Mouse (Mus musculus) macrophage (primary cell): Measurements from ENCODE around the gene Tm9sf2. TPM values are rescaled to one million over a fixed set of nuclear protein-coding genes. Genes with fewer than 3 reads are reported as not detected.
"Not testable (repeated sequence)": the region's sequence is repeated elsewhere in the genome, so short reads cannot be mapped to it uniquely, and the experiment has no call there.

Experiments used
- H3K27ac ChIP-seq: fragments of 350-480 bp; formaldehyde crosslinking; 2 replicates; pipeline ENCODE4 v1.9.0; 2021
- H3K36me3 ChIP-seq: fragments of 350-480 bp; formaldehyde crosslinking; 2 replicates; pipeline ENCODE4 v1.9.0; 2021; ENCODE audit errors: inconsistent target
- H3K4me3 ChIP-seq: fragments of 350-480 bp; formaldehyde crosslinking; 2 replicates; pipeline ENCODE4 v1.9.0; 2021; ENCODE audit errors: inconsistent target
- H3K79me2 ChIP-seq: fragments of 350-480 bp; formaldehyde crosslinking; 2 replicates; pipeline ENCODE4 v1.9.0; 2021; ENCODE audit errors: inconsistent target
- WGBS: methylation state at CpG from one replicate; pipeline ENCODE4 v1.1.7; 2026; ENCODE audit warnings: inconsistent platforms; ENCODE audit not compliant: missing documents; 5-methylcytosine and 5-hydroxymethylcytosine counted together
- polyA plus RNA-seq: library from polyadenylated mRNA; stranded (reverse); fragments of 250-400 nt; gene quantifications from 3 replicates; pipeline ENCODE4 v1.2.4, GENCODE M21; 2018; ENCODE audit warnings: inconsistent platforms

Tm9sf2 gene
- polyA plus RNA-seq, 1 experiment from 2014 or later = 98.5 TPM

DNA sequence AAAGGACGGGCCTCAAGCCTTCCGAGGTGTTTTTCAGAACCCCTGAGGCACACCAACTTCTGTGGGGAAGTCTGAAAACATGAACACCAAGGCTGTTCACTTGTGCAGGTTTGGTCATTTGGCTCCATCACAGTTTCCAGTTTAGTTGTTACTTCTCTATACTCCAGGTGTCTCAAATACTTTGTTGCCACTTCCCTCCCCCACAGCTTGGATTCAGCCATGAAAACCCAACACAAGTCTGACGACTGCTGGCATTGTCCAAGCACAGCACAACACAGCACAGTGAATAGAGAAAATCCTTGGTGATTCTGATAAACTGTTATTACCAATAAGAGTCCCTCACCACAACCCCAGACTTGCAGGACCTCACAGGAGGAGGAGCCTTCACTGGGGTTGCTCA lies 29.8 kb upstream of the Tm9sf2 start:
- no peaks in the 10 kb centered on the region for H3K79me2 ChIP-seq
- H3K36me3 ChIP-seq = no peaks in the 10 kb centered on the region
- H3K27ac ChIP-seq = no peak overlapping the region
- 79% methylated on average over 3 of the region's 3 CpGs for WGBS
- H3K4me3 ChIP-seq = no peak overlapping the region

DNA sequence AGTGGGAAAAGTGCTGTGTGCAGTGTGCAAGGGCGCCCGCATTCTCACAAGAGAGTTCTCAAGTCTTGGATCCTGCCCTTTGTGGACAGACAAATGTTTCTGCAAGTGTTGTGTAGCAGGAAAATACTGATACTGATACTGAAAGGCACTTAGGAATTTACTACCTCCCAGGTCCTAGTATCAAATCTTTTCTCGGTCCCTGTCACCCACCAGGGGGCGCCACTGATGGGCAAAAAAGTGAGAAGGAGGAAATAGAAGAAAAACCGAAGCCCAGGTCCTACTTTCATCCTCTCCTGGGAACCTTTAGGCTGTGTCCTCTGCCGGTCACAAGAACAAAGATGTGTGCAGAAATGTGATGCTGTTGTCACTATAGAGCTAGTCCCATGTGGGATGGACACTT lies 27.4 kb upstream of the Tm9sf2 start:
- Histone ChIP-seq H3K79me2 (no peaks in the 10 kb centered on the region), H3K27ac (no peak overlapping the region)
- 40% methylated on average over 6 of the region's 6 CpGs for WGBS

DNA sequence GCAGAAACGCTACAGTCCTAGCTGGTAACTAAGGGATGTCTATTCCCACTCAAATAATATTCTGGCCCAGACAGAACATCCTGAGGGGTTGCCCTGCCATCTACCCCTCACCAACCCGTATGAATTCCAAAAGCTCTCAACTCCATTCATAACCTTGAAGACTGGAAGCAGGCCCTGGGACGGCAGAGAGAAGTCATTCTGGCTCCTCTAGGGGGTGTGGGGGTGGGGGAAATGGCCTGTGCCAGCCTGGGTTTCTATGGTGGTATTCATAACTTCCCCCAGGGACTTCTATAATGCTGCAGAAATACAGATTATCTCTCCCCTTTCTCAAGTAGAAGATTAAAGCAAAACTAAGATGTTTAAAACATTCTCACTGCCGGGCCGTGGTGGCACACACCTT lies 26.9 kb upstream of the Tm9sf2 start:
- WGBS = 76% methylated on average over 5 of the region's 5 CpGs
- H3K79me2 ChIP-seq = no peaks in the 10 kb centered on the region
- no peak overlapping the region for H3K27ac ChIP-seq
- no peak overlapping the region for H3K4me3 ChIP-seq
- H3K36me3 ChIP-seq = no peaks in the 10 kb centered on the region

More for the DNA sequence above, 27.4 kb upstream of the Tm9sf2 start:
- Histone ChIP-seq H3K36me3 (no peaks in the 10 kb centered on the region), H3K4me3 (no peak overlapping the region)

DNA sequence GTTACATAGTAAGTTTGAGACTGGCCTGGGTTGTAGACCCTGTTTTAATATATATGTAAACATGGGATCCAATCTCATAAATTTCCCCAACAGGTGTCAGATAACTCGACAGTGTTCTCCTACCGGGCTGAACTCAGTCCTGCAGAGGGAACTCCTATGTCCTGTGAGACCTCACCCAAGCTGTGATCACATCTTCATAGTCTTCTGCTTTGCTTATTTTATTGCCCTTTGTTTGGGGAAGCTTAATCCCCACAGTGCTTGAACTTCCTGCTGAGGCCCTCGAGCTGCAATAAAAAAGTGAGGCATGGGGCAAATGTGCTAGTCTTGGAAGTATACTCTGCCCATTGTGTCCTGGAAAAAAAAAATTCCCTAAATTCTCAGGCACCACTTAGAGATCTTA lies 25.5 kb upstream of the Tm9sf2 start:
- no peaks in the 10 kb centered on the region for H3K79me2 ChIP-seq
- 38% methylated on average over 3 of the region's 3 CpGs for WGBS
- no peak overlapping the region for H3K4me3 ChIP-seq
- no peak overlapping the region for H3K27ac ChIP-seq
- H3K36me3 ChIP-seq = no peaks in the 10 kb centered on the region

DNA sequence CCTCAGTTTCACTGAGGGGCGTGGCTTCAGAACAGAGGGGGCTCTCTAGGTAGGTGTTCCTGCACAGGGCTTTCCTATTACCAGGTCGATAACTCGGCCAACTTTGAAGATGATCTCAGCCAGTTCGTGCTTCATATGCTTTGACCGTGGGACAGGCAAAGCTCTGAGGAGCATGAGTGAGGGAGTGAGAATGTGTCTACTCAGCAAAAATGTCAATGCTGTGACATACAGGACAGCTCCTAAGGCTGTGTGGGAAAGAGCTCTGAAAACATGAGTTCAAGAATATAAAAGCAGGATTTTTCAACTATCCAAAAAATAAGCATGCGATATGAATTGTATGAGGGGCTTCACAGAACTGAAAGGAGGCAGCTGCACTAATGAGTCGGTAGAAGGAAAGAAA lies 23.3 kb upstream of the Tm9sf2 start:
- 89% methylated on average over 7 of the region's 7 CpGs for WGBS

DNA sequence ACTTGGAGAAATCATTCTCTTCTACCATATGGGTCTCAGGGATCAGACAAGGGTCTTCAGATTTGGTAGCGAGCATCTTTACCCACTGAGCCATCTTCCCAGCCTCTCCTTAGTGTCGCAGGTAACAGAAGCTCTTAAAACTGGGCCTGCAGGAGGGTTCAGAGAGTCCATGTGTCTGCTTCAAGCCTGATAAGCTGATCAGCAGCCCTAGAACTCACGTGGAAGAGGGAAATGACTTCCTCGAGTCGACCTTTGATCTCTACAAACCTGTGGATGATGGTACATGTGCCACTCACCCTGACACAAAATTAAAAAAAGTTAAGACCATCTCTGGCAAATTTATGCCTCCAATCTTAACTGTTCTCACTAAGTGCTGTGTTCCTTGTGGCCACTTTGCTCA lies 18.9 kb upstream of the Tm9sf2 start:
- Histone ChIP-seq H3K79me2 (no peaks in the 10 kb centered on the region), H3K27ac (no peak overlapping the region), H3K4me3 (no peak overlapping the region), H3K36me3 (no peaks in the 10 kb centered on the region)
- 96% methylated on average over 5 of the region's 5 CpGs for WGBS

More for the DNA sequence above, 23.3 kb upstream of the Tm9sf2 start:
- Histone ChIP-seq H3K4me3 (no peak overlapping the region), H3K79me2 (no peaks in the 10 kb centered on the region), H3K36me3 (no peaks in the 10 kb centered on the region), H3K27ac (no peak overlapping the region)

DNA sequence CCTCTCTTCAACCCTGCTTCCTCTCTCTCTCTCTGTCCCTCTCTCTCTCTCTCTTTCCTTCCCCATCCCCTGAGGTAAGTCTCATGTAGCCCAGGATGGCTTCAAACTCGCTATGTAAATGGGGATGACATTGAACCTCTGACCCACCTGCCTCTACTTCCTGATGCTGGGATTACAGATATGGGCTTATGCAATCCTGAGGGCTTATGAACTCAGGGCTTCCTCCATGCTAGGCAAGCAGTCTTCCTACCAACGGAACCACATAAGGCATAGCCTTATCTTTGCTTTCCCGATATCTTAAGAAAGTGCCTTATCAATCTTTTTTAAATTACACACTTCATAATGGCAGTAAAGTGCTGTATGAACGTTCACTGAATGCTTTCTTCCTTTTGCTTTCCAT lies 14.5 kb upstream of the Tm9sf2 start:
- no peak overlapping the region for H3K4me3 ChIP-seq
- no peaks in the 10 kb centered on the region for H3K36me3 ChIP-seq
- WGBS = 71% methylated on average over 2 of the region's 4 CpGs
- no peak overlapping the region for H3K27ac ChIP-seq
- H3K79me2 ChIP-seq = no peaks in the 10 kb centered on the region

DNA sequence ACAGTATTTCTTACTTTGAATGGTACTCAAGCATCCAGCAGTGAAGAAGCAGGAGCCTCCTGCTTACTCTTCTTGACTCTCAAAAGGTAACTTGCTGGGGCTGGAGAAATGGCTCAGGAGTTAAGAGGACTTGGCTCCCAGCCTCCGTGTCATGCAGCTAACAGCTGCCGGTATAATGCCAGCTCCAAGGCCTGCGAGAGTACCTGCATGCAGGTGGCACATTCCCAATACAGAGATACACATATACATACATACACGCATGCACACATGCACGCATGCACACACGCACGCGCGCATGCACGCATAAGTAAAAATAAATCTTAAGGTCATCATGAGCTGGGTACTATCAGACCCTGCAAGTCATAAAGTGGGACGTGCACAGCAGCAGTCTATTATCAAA lies 10.5 kb upstream of the Tm9sf2 start:
- WGBS = over 99% methylated on average over 10 of the region's 11 CpGs
- H3K79me2 ChIP-seq = no peaks in the 10 kb centered on the region
- no peak overlapping the region for H3K4me3 ChIP-seq
- H3K27ac ChIP-seq = no peak overlapping the region
- no peaks in the 10 kb centered on the region for H3K36me3 ChIP-seq

DNA sequence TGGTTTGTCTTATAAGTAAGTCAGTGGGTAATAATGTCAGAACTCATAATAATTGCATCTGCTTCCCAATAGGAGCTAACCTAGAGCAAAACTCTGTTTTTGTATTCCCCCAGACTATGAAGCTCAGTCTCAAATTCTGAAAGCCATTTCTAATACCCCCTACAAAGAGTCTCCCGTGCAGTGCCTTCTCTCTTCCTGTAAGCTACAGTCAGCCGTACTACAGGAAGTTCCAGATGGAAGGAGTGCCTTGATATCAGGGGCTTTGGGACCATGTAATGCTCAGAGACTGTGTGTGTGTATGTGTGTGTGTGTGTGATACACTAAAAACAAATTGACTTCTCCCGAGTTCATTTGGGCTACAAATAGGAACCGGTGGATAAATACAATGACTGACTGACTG lies 7.3 kb upstream of the Tm9sf2 start:
- H3K4me3 ChIP-seq = no peak overlapping the region
- no peaks in the 10 kb centered on the region for H3K36me3 ChIP-seq
- no peak overlapping the region for H3K27ac ChIP-seq
- no peaks in the 10 kb centered on the region for H3K79me2 ChIP-seq
- 41% methylated on average over 4 of the region's 4 CpGs for WGBS

DNA sequence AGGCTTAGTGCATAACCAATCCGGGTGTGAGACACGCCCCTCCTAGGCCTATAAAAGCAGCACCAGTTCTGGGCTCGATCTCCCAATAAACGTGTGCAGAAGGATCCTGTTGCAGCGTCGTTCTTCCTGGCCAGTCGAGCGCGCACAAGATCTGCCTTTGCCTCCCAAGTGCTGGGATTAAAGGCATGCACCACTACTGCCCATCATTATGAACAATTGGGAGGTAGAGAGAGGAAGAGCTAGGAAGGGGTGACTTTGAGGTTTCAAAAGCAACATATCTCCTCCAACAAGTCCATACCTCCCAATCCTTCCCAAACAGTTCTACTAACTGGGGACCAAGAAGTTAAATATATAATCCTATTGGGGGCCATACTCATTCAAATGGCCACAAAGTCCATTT lies 4.9 kb upstream of the Tm9sf2 start:
- not testable (repeated sequence) for H3K79me2 ChIP-seq, H3K36me3 ChIP-seq, H3K27ac ChIP-seq, H3K4me3 ChIP-seq
- WGBS = 93% methylated on average over 9 of the region's 9 CpGs

DNA sequence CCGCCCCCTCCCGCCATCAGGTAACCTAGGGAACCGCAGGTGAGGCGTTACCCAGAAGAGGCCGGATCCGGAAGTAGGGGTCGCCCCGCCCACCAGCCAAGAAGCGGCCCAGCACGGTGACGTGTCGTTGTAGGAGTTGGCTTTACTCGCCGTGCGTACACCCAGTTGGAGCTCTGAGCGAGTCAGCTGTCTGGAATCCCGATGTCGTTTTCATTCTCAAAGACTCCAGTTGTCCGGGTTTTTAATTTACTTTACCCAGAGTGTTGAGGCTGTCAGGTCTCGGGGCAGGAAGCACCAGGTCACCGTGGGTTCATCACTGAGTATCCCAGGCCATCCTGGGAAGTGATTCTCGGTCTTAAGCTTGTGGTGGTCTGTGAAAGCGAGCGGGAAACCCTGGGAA lies 2.0 kb upstream of the Tm9sf2 start:
- peak overlapping the region; percentile 43 for H3K4me3 ChIP-seq
- WGBS = 3% methylated on average over 20 of the region's 24 CpGs
- H3K79me2 ChIP-seq = peaks cover 28% of the 10 kb centered on the region
- H3K36me3 ChIP-seq = no peaks in the 10 kb centered on the region
- H3K27ac ChIP-seq = peak overlapping the region; percentile 58

DNA sequence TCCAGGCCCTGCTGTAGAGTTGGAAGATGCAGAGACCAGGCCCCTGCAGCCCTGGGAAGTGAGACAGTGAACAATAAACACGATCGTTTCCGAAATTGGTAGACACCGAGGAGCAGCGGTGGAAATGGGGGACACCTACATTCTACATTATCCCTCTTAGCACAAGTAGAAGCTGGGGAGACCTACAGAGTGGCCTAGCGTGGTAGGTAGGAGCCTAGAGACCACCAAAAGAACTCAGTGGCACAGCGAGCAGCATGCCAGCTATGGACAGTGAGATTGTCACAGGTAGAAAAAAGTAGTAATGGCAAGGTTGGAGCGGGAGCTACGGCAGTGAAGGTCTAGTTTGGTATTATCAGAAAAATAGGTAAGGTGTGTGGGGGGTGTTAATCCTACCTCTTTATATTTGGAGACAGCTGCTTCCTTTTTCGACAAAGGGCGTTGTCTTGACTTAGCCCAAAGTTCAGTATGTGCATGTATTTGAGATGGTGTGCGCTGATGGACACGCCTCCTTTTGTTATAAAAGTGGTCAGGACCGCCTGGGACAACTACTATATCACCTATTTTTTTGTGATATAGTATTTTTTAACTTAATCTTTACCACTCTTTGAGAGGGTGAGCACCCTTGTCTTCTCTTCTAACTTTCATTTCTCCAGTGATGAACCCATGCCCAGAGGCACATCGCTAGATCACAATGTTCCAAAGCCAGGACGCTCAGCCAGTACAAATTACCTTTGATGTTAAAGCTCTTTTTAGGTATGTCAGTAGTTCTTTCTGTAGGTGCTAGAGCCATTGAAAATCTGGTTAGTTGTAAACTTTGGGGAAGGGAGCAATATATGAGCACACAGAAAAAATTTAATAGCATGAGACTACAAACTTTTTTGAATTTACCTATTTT lies 1.2 kb upstream of the Tm9sf2 start:
- peak overlapping the region; percentile 74 for H3K4me3 ChIP-seq
- H3K79me2 ChIP-seq = peaks cover 35% of the 10 kb centered on the region
- peak overlapping the region; percentile 58 for H3K27ac ChIP-seq
- WGBS = 76% methylated on average over 16 of the region's 16 CpGs
- no peaks in the 10 kb centered on the region; the same call in 1 of the 2 replicates for H3K36me3 ChIP-seq

DNA sequence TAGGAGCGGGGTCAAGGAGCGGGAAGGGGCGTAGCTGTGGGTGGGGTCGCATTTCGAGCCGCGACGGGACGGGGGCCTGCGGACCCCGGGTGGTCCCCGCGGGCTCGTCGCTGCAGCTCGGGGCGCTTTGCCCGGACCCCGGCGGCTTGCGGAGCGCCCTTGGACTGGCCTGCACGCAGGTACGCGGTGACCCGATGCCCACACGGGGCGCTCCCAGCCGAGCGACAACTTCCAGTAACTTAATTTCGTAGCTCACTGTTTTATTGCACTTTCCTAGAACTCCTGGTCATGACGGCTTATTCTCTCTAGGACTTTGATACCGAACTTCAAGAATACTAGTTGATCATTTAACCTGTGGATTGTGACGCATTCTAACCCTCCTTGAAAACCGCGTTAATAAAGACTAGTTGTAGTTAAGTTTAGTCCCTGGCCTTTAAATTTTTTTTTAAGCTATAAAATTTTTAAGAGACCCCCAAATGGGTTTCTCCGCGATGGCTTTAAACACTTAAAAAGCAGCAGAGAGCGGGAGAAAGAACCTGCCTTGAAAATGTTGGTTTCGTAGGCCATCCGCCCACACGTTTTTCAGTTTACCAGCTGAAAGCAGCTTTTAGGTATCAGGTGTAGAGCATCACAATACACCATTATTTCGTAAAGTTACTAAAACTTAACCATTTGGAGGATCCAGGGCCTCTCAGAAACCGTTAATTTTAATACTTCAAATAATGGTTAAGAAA lies 810 bp downstream of the Tm9sf2 start:
- H3K27ac ChIP-seq = no peak overlapping the region
- peak overlapping the region; percentile 66 for H3K4me3 ChIP-seq
- 2% methylated on average over 44 of the region's 44 CpGs for WGBS
- H3K36me3 ChIP-seq = no peaks in the 10 kb centered on the region; the same call in 1 of the 2 replicates
- peaks cover 55% of the 10 kb centered on the region for H3K79me2 ChIP-seq

DNA sequence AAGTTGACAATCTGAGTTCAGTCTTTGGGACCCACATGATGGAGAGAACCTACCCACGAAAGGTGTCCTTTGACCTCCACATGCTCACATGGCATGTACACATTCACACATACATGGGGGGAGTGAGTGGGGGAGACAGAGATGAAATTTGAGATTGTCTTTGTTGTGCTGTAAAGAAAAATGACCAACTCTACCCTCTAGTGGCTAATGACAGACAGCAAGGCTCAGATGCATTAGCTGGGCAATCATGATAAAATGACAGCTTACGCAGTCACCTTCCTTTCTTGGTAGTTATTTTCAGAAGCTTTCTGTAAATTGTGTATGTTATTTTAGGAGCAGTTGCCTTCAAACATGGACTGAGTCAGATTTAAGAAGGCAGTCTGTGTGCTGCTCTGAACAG lies 4.8 kb downstream of the Tm9sf2 start:
- WGBS = 96% methylated on average over 2 of the region's 2 CpGs
- Histone ChIP-seq H3K4me3 (no peak overlapping the region), H3K27ac (no peak overlapping the region), H3K79me2 (peaks cover 96% of the 10 kb centered on the region), H3K36me3 (no peaks in the 10 kb centered on the region; the same call in 1 of the 2 replicates)

DNA sequence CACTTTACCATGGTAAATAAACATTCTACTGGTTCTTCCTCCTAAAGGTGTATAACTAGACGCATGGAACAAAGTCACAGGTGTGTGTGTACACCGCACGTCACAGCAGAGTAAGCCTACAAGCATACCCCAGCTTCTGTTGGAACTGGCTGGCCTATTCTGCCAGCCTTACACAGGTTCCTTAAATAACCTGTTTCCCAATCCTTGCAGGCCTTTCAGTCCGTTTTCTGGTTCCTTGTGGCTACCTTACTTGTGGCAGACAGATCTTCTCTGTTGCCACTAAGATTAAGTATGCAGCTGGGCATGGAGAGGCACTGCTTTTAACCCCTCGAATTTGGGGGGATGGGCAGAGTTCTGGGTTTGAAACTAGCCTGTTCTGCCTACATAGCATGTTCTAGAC lies 5.5 kb downstream of the Tm9sf2 start:
- 55% methylated on average over 5 of the region's 5 CpGs for WGBS
- Histone ChIP-seq H3K36me3 (no peaks in the 10 kb centered on the region; the same call in 1 of the 2 replicates), H3K4me3 (no peak overlapping the region), H3K27ac (no peak overlapping the region), H3K79me2 (peaks cover 100% of the 10 kb centered on the region)
